Mouse (Mus musculus) erythroblast, embryonic 14.5 days (primary cell): ENCODE results near the gene Hivep3. TPM values are rescaled to one million over a fixed set of nuclear protein-coding genes. Genes with fewer than 3 reads are reported as not detected.

Source experiments
- H3K27me3 ChIP-seq: 2 replicates; pipeline ENCODE4 v1.6.1; 2012; ENCODE audit warnings: inconsistent platforms; ENCODE audit not compliant: control insufficient read depth
- H3K36me3 ChIP-seq: 2 replicates; pipeline ENCODE4 v1.6.1; 2012; ENCODE audit warnings: mild to moderate bottlenecking, inconsistent platforms; ENCODE audit not compliant: control insufficient read depth
- H3K4me1 ChIP-seq: 2 replicates; pipeline ENCODE4 v1.6.1; 2012; ENCODE audit warnings: inconsistent platforms; ENCODE audit not compliant: control insufficient read depth
- H3K4me3 ChIP-seq: replicated peaks from 2 replicates; pipeline ENCODE3; 2012; ENCODE audit warnings: moderate library complexity, mild to moderate bottlenecking, inconsistent platforms
- H3K9me3 ChIP-seq: 2 replicates; pipeline ENCODE4 v1.6.1; 2012; ENCODE audit warnings: low read length, inconsistent platforms, mixed read lengths; ENCODE audit not compliant: control insufficient read depth
- GATA1 ChIP-seq: IDR thresholded peaks from 2 replicates; pipeline ENCODE4 v1.6.1; 2012; ENCODE audit warnings: low read length, inconsistent platforms, mixed read lengths
- TAL1 ChIP-seq: IDR thresholded peaks from 3 replicates; pipeline ENCODE4 v1.6.1; 2012; ENCODE audit warnings: low read length, inconsistent platforms, mixed read lengths
- polyA plus RNA-seq: library from polyadenylated mRNA; stranded (reverse); fragments of >175 nt; gene quantifications from 2 replicates; pipeline ENCODE4 v1.2.3, GENCODE M21; 2012

The Hivep3 gene
- polyA plus RNA-seq, 1 experiment = 0.01 TPM

DNA sequence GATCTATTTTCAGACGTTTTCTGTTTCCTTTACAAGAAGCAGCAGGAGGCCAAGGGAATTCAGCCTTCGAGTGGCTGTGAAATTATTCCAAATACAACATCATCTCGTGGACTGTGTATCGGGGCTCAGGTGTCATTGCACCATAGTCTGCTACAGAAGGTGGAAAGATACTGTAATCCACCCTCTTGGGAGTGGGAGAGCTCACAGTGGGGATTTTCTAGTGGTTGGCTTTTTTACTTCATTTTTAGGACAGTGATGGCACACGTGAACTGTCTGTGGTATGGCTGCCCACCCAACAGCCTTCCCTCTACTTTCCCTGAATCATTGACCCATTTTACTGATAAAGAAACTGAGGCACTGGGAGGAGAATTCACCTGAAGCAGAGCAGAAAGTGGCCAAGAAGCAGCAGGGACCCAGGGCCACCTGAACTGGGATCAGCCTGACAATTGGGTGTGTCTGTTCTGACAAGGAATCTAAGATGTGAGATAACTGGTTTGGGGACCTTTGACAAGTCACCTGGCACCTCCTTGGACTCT lies 233.6 kb downstream of the Hivep3 start:
- H3K4me3 ChIP-seq = no peak overlapping the region
- TF ChIP-seq GATA1 (no peak), TAL1 (no peak)
- no peaks in the 10 kb centered on the region for H3K9me3 ChIP-seq
- no peaks in the 10 kb centered on the region for H3K27me3 ChIP-seq
- H3K4me1 ChIP-seq = no peaks in the 10 kb centered on the region
- H3K36me3 ChIP-seq = no peaks in the 10 kb centered on the region

DNA sequence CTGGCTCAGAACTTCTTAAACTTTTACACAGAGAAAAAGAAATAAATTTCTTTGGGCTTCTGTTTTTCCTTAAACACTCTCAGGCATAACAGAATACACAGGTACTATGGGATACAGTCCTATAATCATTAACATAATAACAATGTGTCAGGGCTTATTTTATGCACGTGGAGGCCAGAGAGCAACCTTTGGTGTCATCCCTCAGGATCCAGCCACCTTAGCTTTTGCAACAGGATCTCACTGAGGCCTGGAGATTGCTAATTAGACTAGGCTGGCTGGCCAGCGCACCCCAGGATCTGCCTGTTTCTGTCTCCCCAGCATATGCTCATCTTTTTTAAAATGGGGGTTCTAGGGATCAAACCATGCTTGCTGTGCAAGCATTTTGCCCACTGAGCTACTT lies 234.1 kb downstream of the Hivep3 start:
- H3K9me3 ChIP-seq = no peaks in the 10 kb centered on the region
- no peak overlapping the region for H3K4me3 ChIP-seq
- H3K27me3 ChIP-seq = no peaks in the 10 kb centered on the region
- no peaks in the 10 kb centered on the region for H3K36me3 ChIP-seq
- no peaks in the 10 kb centered on the region for H3K4me1 ChIP-seq
- TF ChIP-seq GATA1 (no peak), TAL1 (no peak)

DNA sequence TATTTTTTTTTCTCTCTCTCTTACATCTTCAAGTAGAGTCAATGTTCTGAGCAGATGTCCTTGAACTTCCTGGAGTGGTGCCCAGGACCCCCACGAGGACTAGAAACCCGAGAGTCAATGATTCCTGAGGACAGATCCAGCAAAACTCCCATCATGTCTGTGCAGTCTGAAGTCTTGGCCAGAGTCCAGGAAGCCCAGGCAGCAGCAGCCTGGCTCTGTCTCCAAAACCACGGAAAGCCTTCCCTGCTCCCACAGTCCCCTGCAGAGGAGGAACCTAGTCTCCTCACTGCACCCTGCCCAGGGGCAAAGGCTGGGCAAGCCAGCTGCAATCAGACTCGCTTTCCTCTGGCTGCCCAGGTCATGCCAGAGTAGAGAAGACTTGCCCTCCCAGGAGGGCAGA lies 234.5 kb downstream of the Hivep3 start:
- no peak for TF ChIP-seq TAL1
- TF ChIP-seq GATA1 = no peak
- H3K27me3 ChIP-seq = no peaks in the 10 kb centered on the region
- H3K36me3 ChIP-seq = no peaks in the 10 kb centered on the region
- no peaks in the 10 kb centered on the region for H3K9me3 ChIP-seq
- no peak overlapping the region for H3K4me3 ChIP-seq
- H3K4me1 ChIP-seq = no peaks in the 10 kb centered on the region

DNA sequence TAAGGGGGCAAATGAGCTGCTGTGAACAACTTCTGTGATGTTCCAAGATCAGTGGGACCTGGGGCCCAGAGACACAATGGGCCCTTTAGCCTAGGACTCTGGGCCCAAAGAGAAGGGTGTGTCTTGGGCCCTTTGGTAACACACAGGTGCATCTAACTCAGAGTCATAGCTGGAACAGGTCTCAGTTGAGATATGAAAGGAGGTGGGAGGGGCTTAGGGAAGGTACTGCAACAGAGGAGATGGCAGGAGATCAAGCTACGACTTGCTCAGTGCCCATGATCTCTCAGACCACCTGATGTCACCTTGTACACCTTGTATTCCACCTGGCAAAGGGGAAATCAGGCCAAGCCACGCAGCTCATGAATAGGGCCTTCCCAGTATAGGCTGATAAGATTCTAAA lies 235.3 kb downstream of the Hivep3 start:
- H3K27me3 ChIP-seq = no peaks in the 10 kb centered on the region
- no peaks in the 10 kb centered on the region for H3K36me3 ChIP-seq
- no peaks in the 10 kb centered on the region for H3K9me3 ChIP-seq
- H3K4me3 ChIP-seq = no peak overlapping the region
- no peaks in the 10 kb centered on the region for H3K4me1 ChIP-seq
- no peak for TF ChIP-seq TAL1
- no peak for TF ChIP-seq GATA1

DNA sequence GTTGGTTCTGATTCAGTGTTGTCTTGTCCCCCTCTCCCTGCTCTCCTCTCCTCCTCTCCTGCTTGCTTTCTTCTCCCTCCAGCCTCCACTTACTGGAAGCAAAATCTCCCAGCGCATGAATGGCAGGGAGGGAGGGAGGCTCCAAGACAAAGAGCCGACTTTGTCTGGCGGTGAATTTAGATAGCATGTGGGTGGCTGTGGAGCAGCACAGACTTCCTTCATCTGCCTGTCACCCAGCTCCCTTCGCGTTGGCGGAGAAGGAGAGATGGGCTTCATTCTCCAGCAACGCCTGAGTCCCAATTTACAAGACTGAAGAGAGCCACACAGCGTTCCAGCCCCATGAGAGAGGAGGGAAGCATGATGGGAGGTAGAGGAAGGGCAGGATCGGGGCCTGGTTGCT lies 236.6 kb downstream of the Hivep3 start:
- no peaks in the 10 kb centered on the region for H3K36me3 ChIP-seq
- no peaks in the 10 kb centered on the region for H3K27me3 ChIP-seq
- H3K4me3 ChIP-seq = no peak overlapping the region
- H3K9me3 ChIP-seq = no peaks in the 10 kb centered on the region
- TF ChIP-seq TAL1 (no peak), GATA1 (no peak)
- H3K4me1 ChIP-seq = no peaks in the 10 kb centered on the region

DNA sequence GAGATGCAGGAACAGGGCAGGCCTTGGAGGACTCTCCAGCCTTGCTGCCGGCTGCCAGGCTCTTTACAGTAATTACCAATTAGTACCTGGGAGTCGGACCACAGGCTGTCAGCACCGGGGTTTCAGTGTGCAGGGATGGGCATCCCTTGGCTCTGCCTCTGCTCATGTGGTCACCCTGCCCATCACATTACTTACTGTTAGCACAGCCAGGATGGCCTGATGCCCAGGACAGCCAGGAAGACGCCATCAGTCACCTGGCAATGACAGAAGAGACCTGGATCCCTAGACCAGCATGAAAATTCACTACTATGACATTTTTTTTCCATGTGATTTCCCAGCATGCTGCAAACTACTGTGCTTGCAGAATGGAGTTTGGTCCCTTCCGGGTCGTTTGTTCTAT lies 238.8 kb downstream of the Hivep3 start:
- Histone ChIP-seq H3K27me3 (no peaks in the 10 kb centered on the region), H3K4me1 (no peaks in the 10 kb centered on the region), H3K4me3 (no peak overlapping the region), H3K9me3 (no peaks in the 10 kb centered on the region), H3K36me3 (no peaks in the 10 kb centered on the region)
- TF ChIP-seq GATA1 (no peak), TAL1 (no peak)

DNA sequence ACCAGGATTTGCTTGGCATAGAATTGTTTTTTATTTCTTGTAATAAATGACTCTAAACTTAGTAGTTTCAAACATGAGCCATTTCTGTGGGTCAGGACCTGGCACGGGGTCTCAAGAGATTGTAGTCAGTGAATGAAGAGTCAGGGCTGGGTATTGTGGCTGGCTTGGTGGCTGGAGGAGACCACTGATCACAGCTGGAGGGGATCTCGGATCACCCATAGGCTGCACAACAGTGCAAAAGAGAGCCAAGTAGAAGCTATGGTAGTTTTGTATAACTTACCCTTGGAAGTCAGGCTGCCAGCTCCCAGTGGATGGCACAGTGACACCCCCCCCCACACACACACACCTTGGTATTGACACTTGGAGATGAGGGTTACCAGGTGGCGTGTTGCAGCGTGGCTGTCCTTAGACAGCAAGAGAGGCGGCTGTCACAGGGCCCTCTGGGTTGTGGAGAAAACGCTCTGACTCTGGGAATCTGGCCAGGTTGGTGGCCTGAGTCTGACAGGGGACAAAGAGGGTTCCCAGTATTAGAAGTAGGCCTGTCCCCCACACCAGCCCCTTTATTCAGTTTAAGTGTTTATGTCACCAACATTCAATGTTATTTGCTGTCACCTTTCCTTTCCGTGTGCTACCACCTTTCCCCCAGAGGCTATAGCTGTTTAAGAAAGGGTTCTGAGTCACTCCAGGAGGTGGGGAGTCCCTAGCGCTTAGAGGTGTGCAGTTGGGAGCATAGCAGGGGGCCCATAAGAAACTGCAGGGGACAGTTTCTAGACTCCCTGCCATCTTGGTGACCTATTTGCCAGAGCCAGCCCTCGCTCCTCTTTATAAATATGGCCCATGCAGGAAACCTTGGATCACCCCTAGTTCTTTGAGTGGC lies 240.4 kb downstream of the Hivep3 start:
- Histone ChIP-seq H3K9me3 (no peaks in the 10 kb centered on the region), H3K36me3 (no peaks in the 10 kb centered on the region), H3K4me1 (no peaks in the 10 kb centered on the region), H3K27me3 (no peaks in the 10 kb centered on the region), H3K4me3 (no peak overlapping the region)
- TF ChIP-seq GATA1 (no peak), TAL1 (no peak)

DNA sequence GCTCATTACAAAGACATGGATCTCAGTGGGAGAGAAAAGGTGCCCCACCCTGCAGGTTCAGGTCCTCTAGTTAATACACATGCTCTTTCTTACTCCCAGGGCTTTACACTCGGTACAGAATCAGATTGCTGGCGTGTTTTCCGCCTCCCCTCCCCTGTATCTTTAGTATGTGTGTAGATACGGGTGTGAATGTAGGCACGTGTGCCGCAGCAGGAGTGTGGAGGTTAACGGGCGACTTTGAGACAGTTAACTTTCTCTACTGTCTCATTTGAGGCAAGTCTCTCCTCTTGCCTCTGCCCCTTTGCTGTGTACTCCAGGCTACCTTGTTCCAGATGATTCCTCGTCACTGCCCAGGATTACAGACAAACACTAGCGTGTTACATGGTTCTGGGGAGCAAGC lies 241.7 kb downstream of the Hivep3 start:
- H3K27me3 ChIP-seq = no peaks in the 10 kb centered on the region

DNA sequence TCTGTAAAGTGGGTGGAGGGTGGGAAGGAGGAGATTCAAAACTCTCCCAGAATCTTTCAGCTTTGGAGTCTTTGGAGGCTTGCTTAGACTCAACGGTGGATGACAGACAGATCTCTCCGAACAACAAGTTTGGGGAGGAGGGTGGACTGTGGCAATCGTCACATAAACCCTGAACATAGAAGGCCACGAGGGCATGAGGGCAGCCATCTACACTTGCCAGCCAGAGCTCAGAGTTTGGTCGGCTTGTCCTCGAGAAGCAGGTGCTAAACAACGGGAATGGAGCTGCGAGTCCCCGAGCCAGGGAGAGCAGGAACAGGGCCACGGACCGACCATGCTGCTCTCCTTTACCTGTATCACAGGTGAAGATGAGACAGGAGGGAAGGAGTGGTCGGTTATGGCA lies 242.2 kb downstream of the Hivep3 start:
- no peaks in the 10 kb centered on the region for H3K36me3 ChIP-seq
- no peaks in the 10 kb centered on the region for H3K4me1 ChIP-seq
- no peak overlapping the region for H3K4me3 ChIP-seq
- TF ChIP-seq GATA1 (no peak), TAL1 (no peak)
- no peaks in the 10 kb centered on the region for H3K27me3 ChIP-seq
- H3K9me3 ChIP-seq = no peaks in the 10 kb centered on the region

More for the DNA sequence above, 241.7 kb downstream of the Hivep3 start:
- Histone ChIP-seq H3K9me3 (no peaks in the 10 kb centered on the region), H3K4me3 (no peak overlapping the region), H3K4me1 (no peaks in the 10 kb centered on the region), H3K36me3 (no peaks in the 10 kb centered on the region)
- TF ChIP-seq TAL1 (no peak), GATA1 (no peak)
